Mouse (Mus musculus) ES-E14 (cell line): ENCODE results near the gene Pou2f1. TPM values are rescaled to one million over a fixed set of nuclear protein-coding genes. Genes with fewer than 3 reads are reported as not detected.

Experiments
- DNase-seq: peaks from one replicate; pipeline ENCODE4 v3.0.0-alpha.2; 2013; ENCODE audit warnings: low read depth, low spot score
- H3K27ac ChIP-seq: 2 replicates; pipeline ENCODE4 v1.5.1; 2012; ENCODE audit warnings: low read depth, mild to moderate bottlenecking, low read length, moderate library complexity, mixed read lengths; ENCODE audit not compliant: poor library complexity, insufficient read depth, severe bottlenecking
- H3K36me3 ChIP-seq: 2 replicates; pipeline ENCODE4 v1.6.1; 2012; ENCODE audit warnings: mild to moderate bottlenecking, low read length, moderate library complexity, mixed read lengths; ENCODE audit not compliant: control insufficient read depth, poor library complexity, insufficient read depth, severe bottlenecking
- H3K4me1 ChIP-seq, 2 experiments: fragments of 150-350 bp in 1 of 2; sonication (generic) in 1 of 2; 2 replicates each; pipeline ENCODE4 v1.6.1; 2012; ENCODE audit warnings: low read length in 2 of 2, mild to moderate bottlenecking in 1 of 2, mixed read lengths in 1 of 2; ENCODE audit not compliant: control insufficient read depth in 2 of 2, insufficient read depth in 2 of 2, poor library complexity in 1 of 2
- H3K4me3 ChIP-seq, 2 experiments: fragments of 150-350 bp in 1 of 2; sonication (generic) in 1 of 2; 2 replicates each; pipeline ENCODE4 v1.5.1; 2012; ENCODE audit warnings: low read length in 2 of 2, low read depth in 1 of 2, mild to moderate bottlenecking in 1 of 2, mixed read lengths in 1 of 2; ENCODE audit not compliant: insufficient read depth in 1 of 2, poor library complexity in 1 of 2, severe bottlenecking in 1 of 2
- H3K9ac ChIP-seq: 2 replicates; pipeline ENCODE4 v1.6.1; 2012; ENCODE audit warnings: low read depth, mild to moderate bottlenecking, low read length, mixed read lengths; ENCODE audit not compliant: poor library complexity, insufficient read depth, severe bottlenecking
- H3K9me3 ChIP-seq: fragments of 150-350 bp; sonication (generic); 2 replicates; pipeline ENCODE4 v1.6.1; 2012; ENCODE audit warnings: low read depth, mild to moderate bottlenecking, low read length; ENCODE audit not compliant: control insufficient read depth, insufficient read depth
- CHD2 ChIP-seq: IDR thresholded peaks from 2 replicates; pipeline ENCODE4 v1.6.1; 2014; ENCODE audit warnings: mild to moderate bottlenecking, low read depth, low read length, inconsistent platforms
- HCFC1 ChIP-seq: IDR thresholded peaks from 2 replicates; pipeline ENCODE4 v1.6.1; 2012; ENCODE audit warnings: low read length, inconsistent platforms, borderline replicate concordance; ENCODE audit not compliant: insufficient read depth
- MAFK ChIP-seq: IDR thresholded peaks from 2 replicates; pipeline ENCODE4 v1.6.1; 2014; ENCODE audit warnings: mild to moderate bottlenecking, low read depth, low read length, inconsistent platforms; ENCODE audit not compliant: insufficient read depth
- ZC3H11A ChIP-seq: IDR thresholded peaks from 2 replicates; pipeline ENCODE4 v1.6.1; 2012; ENCODE audit warnings: low read depth, mild to moderate bottlenecking, inconsistent platforms, low read length, borderline replicate concordance
- ZNF384 ChIP-seq: IDR thresholded peaks from 2 replicates; pipeline ENCODE4 v1.6.1; 2012; ENCODE audit warnings: low read depth, low read length, inconsistent platforms
- in situ Hi-C, 2 experiments: fragments of 600-800 bp; cut with MboI; formaldehyde crosslinking; loops; one replicate each; pipeline ENCODE4 v1.15.1; 2025; ENCODE audit warnings: low sequenced_read_pairs in 2 of 2, inconsistent platforms in 1 of 2; ENCODE audit not compliant: unreplicated experiment in 2 of 2
- total RNA-seq: library from RNA; depleted of rRNA; stranded (reverse); fragments of 300-350 nt; gene quantifications from 2 replicates; pipeline ENCODE4 v1.2.3, GENCODE M21; 2012

The Pou2f1 gene
- total RNA-seq, 1 experiment, result 37.9 TPM

- no peaks in the 10 kb centered on the region for H3K4me1 ChIP-seq
- H3K36me3 ChIP-seq, result no peaks in the 10 kb centered on the region
- no peak for DNase-seq
- no peaks in the 10 kb centered on the region for H3K9me3 ChIP-seq
- no peak overlapping the region for H3K9ac ChIP-seq
- H3K4me3 ChIP-seq, result no peak overlapping the region
- no peak overlapping the region for H3K27ac ChIP-seq
- TF ChIP-seq MAFK, result no peak
- TF ChIP-seq ZNF384, result no peak
- no peak for TF ChIP-seq CHD2
- no peak for TF ChIP-seq ZC3H11A
- no peak for TF ChIP-seq HCFC1
- in situ Hi-C loops, result no loop called here
These were observed 13.8 kb upstream of the Pou2f1 start for GRCm38 (mm10) chr1:166016306-166016705.

- Histone ChIP-seq H3K4me3 (no peak overlapping the region), H3K27ac (no peak overlapping the region), H3K4me1 (no peaks in the 10 kb centered on the region), H3K36me3 (no peaks in the 10 kb centered on the region), H3K9ac (no peak overlapping the region), H3K9me3 (no peaks in the 10 kb centered on the region)
- no peak for TF ChIP-seq ZNF384
- no peak for TF ChIP-seq CHD2
- no peak for TF ChIP-seq MAFK
- no peak for TF ChIP-seq ZC3H11A
- no peak for TF ChIP-seq HCFC1
- in situ Hi-C loops, result no loop called here
- DNase-seq, result no peak
These were observed 12.1 kb upstream of the Pou2f1 start for GRCm38 (mm10) chr1:166014530-166014929.

DNA sequence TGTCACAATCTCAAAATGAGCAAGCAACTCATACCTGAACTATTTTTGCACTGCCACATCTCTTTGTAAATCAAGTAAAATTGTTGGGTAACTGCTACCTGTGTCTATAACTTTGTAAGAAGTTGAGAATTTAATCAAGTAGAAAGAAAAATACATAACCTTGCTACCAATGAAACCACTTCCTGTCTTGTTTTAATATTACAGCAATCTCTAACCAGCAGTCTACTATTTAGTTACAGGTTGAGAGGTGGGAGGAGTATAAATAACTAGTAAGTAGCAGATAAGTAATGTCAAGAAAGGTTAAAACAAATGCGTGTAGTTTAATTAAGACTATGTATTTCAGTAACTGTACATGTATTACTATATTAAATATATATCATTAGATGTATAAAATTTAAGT lies 7.6 kb upstream of the Pou2f1 start:
- Histone ChIP-seq H3K9me3 (no peaks in the 10 kb centered on the region), H3K4me1 (no peaks in the 10 kb centered on the region; a peak in 1 of 4 replicates), H3K4me3 (no peak overlapping the region), H3K27ac (no peak overlapping the region), H3K9ac (no peak overlapping the region), H3K36me3 (no peaks in the 10 kb centered on the region)
- in situ Hi-C loops, result no loop called here
- TF ChIP-seq HCFC1 (no peak), ZNF384 (no peak), CHD2 (no peak), MAFK (no peak), ZC3H11A (no peak)
- DNase-seq, result no peak

DNA sequence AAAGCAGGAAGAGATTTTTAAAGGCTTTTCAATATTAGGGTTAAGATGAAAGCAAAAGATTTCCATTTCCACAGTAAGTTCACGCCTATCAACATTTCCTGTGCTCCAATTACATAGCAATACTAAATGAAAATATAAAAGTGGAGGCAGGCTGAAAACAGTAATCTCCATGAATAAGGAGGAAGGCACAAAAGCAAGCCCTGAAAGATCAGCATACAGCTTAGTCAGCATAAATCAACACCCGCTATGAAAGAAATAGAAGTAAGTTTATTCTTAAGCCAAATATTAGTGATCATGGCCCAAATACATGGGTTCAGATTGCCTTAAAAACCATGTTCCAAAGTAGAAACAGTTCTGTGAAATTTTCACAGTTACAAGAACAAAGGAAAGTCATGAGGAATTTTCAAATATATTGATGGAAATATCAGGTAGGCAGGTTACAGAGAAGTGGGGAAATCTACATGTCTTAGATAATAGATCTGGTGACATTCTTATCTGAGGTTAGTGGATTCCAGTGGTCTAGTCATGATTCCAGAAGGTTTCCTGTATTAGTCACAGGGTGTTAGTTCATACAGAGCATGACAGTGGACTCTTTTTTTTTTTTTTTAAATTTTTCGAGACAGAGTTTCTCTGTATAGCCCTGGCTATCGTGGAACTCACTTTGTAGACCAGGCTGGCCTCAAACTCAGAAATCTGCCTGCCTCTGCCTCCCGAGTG lies 6.3 kb upstream of the Pou2f1 start:
- no peak for DNase-seq
- Histone ChIP-seq H3K36me3 (no peaks in the 10 kb centered on the region), H3K9ac (no peak overlapping the region), H3K4me1 (peaks cover 0 to 3% of the 10 kb centered on the region in 2 experiments; a peak in 2 of 4 replicates), H3K9me3 (no peaks in the 10 kb centered on the region), H3K27ac (no peak overlapping the region), H3K4me3 (no peak overlapping the region)
- TF ChIP-seq MAFK, result peak; percentile 61; the same call in 1 of the 2 replicates
- TF ChIP-seq CHD2, result no peak
- in situ Hi-C loops, result no loop called here
